In genomic region chr11:60297772-60298171, GRCm38 (mm10) we compare ENCODE assay signal across 17 mouse cellular contexts.
"Had no signal": no experiment of that assay in that cellular context is flagged by ENCODE, and none has a peak within 500 bp of the region (broad histone marks: within the 10 kb centered on the region; RNA-seq: fewer than 3 reads in every experiment).

No protein-coding gene starts in this region.

- ATAC-seq: midbrain, embryonic 13.5 days; midbrain, embryonic 15.5 days had no signal

- H3K4me3 ChIP-seq: midbrain, embryonic 10.5 days; midbrain, embryonic 13.5 days; midbrain, embryonic 15.5 days; myocyte; neural tube, embryonic 13.5 days; neural tube, embryonic 15.5 days; stomach, embryonic 15.5 days had no signal

- H3K9ac ChIP-seq: liver, embryonic 14.5 days; lung, embryonic 14.5 days; midbrain, embryonic 13.5 days; midbrain, embryonic 15.5 days; neural tube, embryonic 13.5 days; neural tube, embryonic 15.5 days; stomach, embryonic 15.5 days had no signal

- H3K36me3 ChIP-seq: midbrain, embryonic 10.5 days; midbrain, embryonic 13.5 days; midbrain, embryonic 15.5 days; neural tube, embryonic 13.5 days; neural tube, embryonic 15.5 days; stomach, embryonic 15.5 days had no signal

- H3K9me3 ChIP-seq: midbrain, embryonic 10.5 days; midbrain, embryonic 13.5 days; midbrain, embryonic 15.5 days; neural tube, embryonic 13.5 days; neural tube, embryonic 15.5 days; stomach, embryonic 15.5 days had no signal

- H3K27ac ChIP-seq: liver, embryonic 14.5 days; midbrain, embryonic 10.5 days; midbrain, embryonic 13.5 days; midbrain, embryonic 15.5 days; neural tube, embryonic 13.5 days; neural tube, embryonic 15.5 days; stomach, embryonic 15.5 days had no signal

- DNase-seq: lung, adult 18-20 months; lung, embryonic 14.5 days; lung, postnatal 10 days; lung, postnatal 4 days; retina, postnatal 1 day; right cerebral cortex, postnatal 14 days; thymus, adult 2 months; thymus, postnatal 25 days; thymus, postnatal 4 days had no signal

- H3K27me3 ChIP-seq: midbrain, embryonic 13.5 days; midbrain, embryonic 15.5 days; neural tube, embryonic 13.5 days; neural tube, embryonic 15.5 days; stomach, embryonic 15.5 days had no signal

- H3K4me2 ChIP-seq: lung, embryonic 14.5 days; midbrain, embryonic 13.5 days; midbrain, embryonic 15.5 days; neural tube, embryonic 13.5 days; neural tube, embryonic 15.5 days; stomach, embryonic 15.5 days had no signal
